Mouse (Mus musculus): ENCODE measurements at regions not wholly inside any gene's neighbourhood (a gene's known extent, or its start where the extent isn't known, plus 50 kb on each side); places are given as distances from the start of the nearest gene placed in this dataset.

- no peak for TF ChIP-seq POLR2A (IDR thresholded peaks at IDR 0.05; ENCODE audit: insufficient read depth, low read depth, low read length)
- no peak for TF ChIP-seq CTCF (IDR thresholded peaks at IDR 0.05; ENCODE audit: insufficient read depth, low read depth, low read length)
- Histone ChIP-seq H3K4me3 (ENCODE audit: insufficient read depth, low read depth, low read length) (no peak overlapping the region), H3K27ac (ENCODE audit: insufficient read depth, low read depth, low read length) (no peak overlapping the region), H3K4me1 (ENCODE audit: control insufficient read depth, insufficient read depth, low read length) (no peaks in the 10 kb centered on the region)
- WGBS, result 76% methylated on average over 3 of the region's 3 CpGs
Measured at GRCm38 (mm10) chr15:42304097-42304496, 2169.9 kb downstream of the 9330182O14Rik start.

GRCm38 (mm10) chr15:42309586-42309985 lies 2175.4 kb downstream of the 9330182O14Rik start:
- 57% methylated on average over 5 of the region's 5 CpGs for WGBS
- TF ChIP-seq POLR2A (IDR thresholded peaks at IDR 0.05; ENCODE audit: insufficient read depth, low read depth, low read length), result no peak
- TF ChIP-seq CTCF (IDR thresholded peaks at IDR 0.05; ENCODE audit: insufficient read depth, low read depth, low read length), result no peak
- Histone ChIP-seq H3K4me1 (ENCODE audit: control insufficient read depth, insufficient read depth, low read length) (no peaks in the 10 kb centered on the region), H3K27ac (ENCODE audit: insufficient read depth, low read depth, low read length) (no peak overlapping the region), H3K4me3 (ENCODE audit: insufficient read depth, low read depth, low read length) (no peak overlapping the region)

- no peak overlapping the region for H3K4me3 ChIP-seq (ENCODE audit: insufficient read depth, low read depth, low read length)
- no peaks in the 10 kb centered on the region for H3K4me1 ChIP-seq (ENCODE audit: control insufficient read depth, insufficient read depth, low read length)
- TF ChIP-seq CTCF (IDR thresholded peaks at IDR 0.05; ENCODE audit: insufficient read depth, low read depth, low read length) (no peak), POLR2A (IDR thresholded peaks at IDR 0.05; ENCODE audit: insufficient read depth, low read depth, low read length) (no peak)
- 80% methylated on average over 4 of the region's 4 CpGs for WGBS
- no peak overlapping the region for H3K27ac ChIP-seq (ENCODE audit: insufficient read depth, low read depth, low read length)
Measured at GRCm38 (mm10) chr15:42311166-42311565, 2177.0 kb downstream of the 9330182O14Rik start.

GRCm38 (mm10) chr15:42320349-42320748 lies 2186.2 kb downstream of the 9330182O14Rik start:
- TF ChIP-seq CTCF (IDR thresholded peaks at IDR 0.05; ENCODE audit: insufficient read depth, low read depth, low read length), result no peak
- no peak for TF ChIP-seq POLR2A (IDR thresholded peaks at IDR 0.05; ENCODE audit: insufficient read depth, low read depth, low read length)

GRCm38 (mm10) chr15:42322940-42323339 lies 2188.8 kb downstream of the 9330182O14Rik start:
- TF ChIP-seq CTCF (IDR thresholded peaks at IDR 0.05; ENCODE audit: insufficient read depth, low read depth, low read length), result no peak
- TF ChIP-seq POLR2A (IDR thresholded peaks at IDR 0.05; ENCODE audit: insufficient read depth, low read depth, low read length), result no peak
- no peak overlapping the region for H3K27ac ChIP-seq (ENCODE audit: insufficient read depth, low read depth, low read length)
- WGBS, result 68% methylated on average over 1 of the region's 1 CpGs
- no peak overlapping the region for H3K4me3 ChIP-seq (ENCODE audit: insufficient read depth, low read depth, low read length)
- H3K4me1 ChIP-seq (ENCODE audit: control insufficient read depth, insufficient read depth, low read length), result no peaks in the 10 kb centered on the region

More at GRCm38 (mm10) chr15:42320349-42320748, 2186.2 kb downstream of the 9330182O14Rik start:
- no peak overlapping the region for H3K27ac ChIP-seq (ENCODE audit: insufficient read depth, low read depth, low read length)
- WGBS, result 57% methylated on average over 1 of the region's 1 CpGs
- H3K4me1 ChIP-seq (ENCODE audit: control insufficient read depth, insufficient read depth, low read length), result no peaks in the 10 kb centered on the region
- H3K4me3 ChIP-seq (ENCODE audit: insufficient read depth, low read depth, low read length), result no peak overlapping the region

GRCm38 (mm10) chr15:42325221-42325620 lies 2191.1 kb downstream of the 9330182O14Rik start:
- TF ChIP-seq POLR2A (IDR thresholded peaks at IDR 0.05; ENCODE audit: insufficient read depth, low read depth, low read length) (no peak), CTCF (IDR thresholded peaks at IDR 0.05; ENCODE audit: insufficient read depth, low read depth, low read length) (no peak)
- no peaks in the 10 kb centered on the region for H3K4me1 ChIP-seq (ENCODE audit: control insufficient read depth, insufficient read depth, low read length)
- 37% methylated on average over 4 of the region's 4 CpGs for WGBS
- no peak overlapping the region for H3K27ac ChIP-seq (ENCODE audit: insufficient read depth, low read depth, low read length)
- no peak overlapping the region for H3K4me3 ChIP-seq (ENCODE audit: insufficient read depth, low read depth, low read length)

- Histone ChIP-seq H3K4me1 (ENCODE audit: control insufficient read depth, insufficient read depth, low read length) (no peaks in the 10 kb centered on the region), H3K4me3 (ENCODE audit: insufficient read depth, low read depth, low read length) (no peak overlapping the region), H3K27ac (ENCODE audit: insufficient read depth, low read depth, low read length) (no peak overlapping the region)
- TF ChIP-seq CTCF (IDR thresholded peaks at IDR 0.05; ENCODE audit: insufficient read depth, low read depth, low read length) (no peak), POLR2A (IDR thresholded peaks at IDR 0.05; ENCODE audit: insufficient read depth, low read depth, low read length) (no peak)
- 61% methylated on average over 6 of the region's 6 CpGs for WGBS
Measured at GRCm38 (mm10) chr15:42328535-42328934, 2194.4 kb downstream of the 9330182O14Rik start.

GRCm38 (mm10) chr15:42329742-42330141 lies 2195.6 kb downstream of the 9330182O14Rik start:
- WGBS, result 34% methylated on average over 4 of the region's 4 CpGs

GRCm38 (mm10) chr15:42333642-42334041 lies 2199.5 kb downstream of the 9330182O14Rik start:
- no peak overlapping the region for H3K4me3 ChIP-seq (ENCODE audit: insufficient read depth, low read depth, low read length)
- no peak overlapping the region for H3K27ac ChIP-seq (ENCODE audit: insufficient read depth, low read depth, low read length)
- WGBS, result 83% methylated on average over 6 of the region's 6 CpGs
- H3K4me1 ChIP-seq (ENCODE audit: control insufficient read depth, insufficient read depth, low read length), result no peaks in the 10 kb centered on the region
- TF ChIP-seq CTCF (IDR thresholded peaks at IDR 0.05; ENCODE audit: insufficient read depth, low read depth, low read length) (no peak), POLR2A (IDR thresholded peaks at IDR 0.05; ENCODE audit: insufficient read depth, low read depth, low read length) (no peak)

More at GRCm38 (mm10) chr15:42329742-42330141, 2195.6 kb downstream of the 9330182O14Rik start:
- Histone ChIP-seq H3K4me3 (ENCODE audit: insufficient read depth, low read depth, low read length) (no peak overlapping the region), H3K27ac (ENCODE audit: insufficient read depth, low read depth, low read length) (no peak overlapping the region), H3K4me1 (ENCODE audit: control insufficient read depth, insufficient read depth, low read length) (no peaks in the 10 kb centered on the region)
- TF ChIP-seq CTCF (IDR thresholded peaks at IDR 0.05; ENCODE audit: insufficient read depth, low read depth, low read length), result no peak

GRCm38 (mm10) chr15:42346131-42346530 lies 2212.0 kb downstream of the 9330182O14Rik start:
- WGBS, result 85% methylated on average over 3 of the region's 3 CpGs

More at GRCm38 (mm10) chr15:42346131-42346530, 2212.0 kb downstream of the 9330182O14Rik start:
- Histone ChIP-seq H3K4me3 (ENCODE audit: insufficient read depth, low read depth, low read length) (no peak overlapping the region), H3K27ac (ENCODE audit: insufficient read depth, low read depth, low read length) (no peak overlapping the region), H3K4me1 (ENCODE audit: control insufficient read depth, insufficient read depth, low read length) (no peaks in the 10 kb centered on the region)
- TF ChIP-seq CTCF (IDR thresholded peaks at IDR 0.05; ENCODE audit: insufficient read depth, low read depth, low read length), result no peak
- no peak for TF ChIP-seq POLR2A (IDR thresholded peaks at IDR 0.05; ENCODE audit: insufficient read depth, low read depth, low read length)
